Mouse (Mus musculus): Measurements from ENCODE around the gene Cyp26c1. TPM values are rescaled to one million over a fixed set of nuclear protein-coding genes. Genes with fewer than 3 reads are reported as not detected.

Gene Cyp26c1
- polyA plus RNA-seq (2015; fragmentation: Nextera tagmentation; extraction: Ambion mirVana): not detected in 2 replicates

DNA sequence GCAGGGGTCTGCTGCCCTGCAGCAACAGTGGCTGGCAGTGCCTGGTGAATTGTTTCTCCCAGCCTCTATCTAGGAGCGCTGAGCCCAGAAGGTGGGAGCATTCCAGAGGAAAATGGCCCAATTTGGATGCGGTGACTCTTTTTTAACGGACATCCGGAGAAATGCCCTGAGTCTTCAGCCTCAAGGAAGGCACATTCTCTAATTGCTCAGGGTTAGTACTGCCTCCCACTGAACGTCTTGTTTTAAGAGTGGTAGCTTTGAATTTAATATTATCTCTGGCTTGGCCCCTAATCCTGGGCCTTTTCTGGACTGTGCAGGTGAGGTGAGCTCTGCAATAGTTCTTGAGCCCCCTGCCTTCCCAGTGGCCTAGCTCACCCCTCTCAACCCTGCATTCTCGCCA, at the start of gene Cyp26c1:
Cyp26c1 (plus strand) TSS at position 301 of the 400 bp plus-strand sequence.
- no peak within 1 kb of the TSS for H3K9ac ChIP-seq
- no peaks in the 10 kb centered on the region for H3K36me3 ChIP-seq
- no peak for ATAC-seq (replicated peaks; ENCODE audit: insufficient number of reproducible peaks, insufficient read depth, low FRiP score, low read depth)
- no peak within 1 kb of the TSS for H3K4me3 ChIP-seq
- H3K9me3 ChIP-seq (replicated peaks): no peaks in the 10 kb centered on the region
- peaks cover 69% of the 10 kb centered on the region for H3K27me3 ChIP-seq
- 39% methylated on average over 6 of the region's 6 CpGs for WGBS
- no peak within 1 kb of the TSS for H3K4me2 ChIP-seq
- peaks cover 16% of the 10 kb centered on the region for H3K4me1 ChIP-seq (replicated peaks)
- H3K27ac ChIP-seq: no peak within 1 kb of the TSS

DNA sequence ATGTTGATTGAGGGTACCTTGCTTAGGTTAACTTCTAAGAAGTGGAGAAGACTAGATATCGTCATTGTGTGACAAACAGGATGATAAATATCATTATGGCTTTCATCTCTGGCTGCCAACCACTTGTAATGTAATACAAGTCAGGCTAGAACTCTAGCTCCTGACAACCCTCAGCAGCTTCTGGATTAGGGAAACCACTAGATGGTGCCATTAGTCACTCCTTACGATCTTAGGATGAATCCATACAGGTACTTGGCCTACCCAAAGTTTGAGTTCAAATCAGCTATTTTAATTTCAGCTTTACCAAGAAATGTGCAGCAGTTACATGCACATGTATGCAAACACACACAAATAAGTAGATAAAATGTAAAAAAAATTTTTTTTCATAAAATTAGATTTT, 37.4 kb upstream of the Cyp26c1 start:
- H3K9me3 ChIP-seq (replicated peaks): no peaks in the 10 kb centered on the region
- H3K27ac ChIP-seq: no peak overlapping the region
- ATAC-seq (replicated peaks; ENCODE audit: insufficient number of reproducible peaks, insufficient read depth, low FRiP score, low read depth): no peak
- H3K9ac ChIP-seq: no peak overlapping the region
- no peaks in the 10 kb centered on the region for H3K4me1 ChIP-seq (replicated peaks)
- H3K4me3 ChIP-seq: no peak overlapping the region
- H3K36me3 ChIP-seq: no peaks in the 10 kb centered on the region
- WGBS: 37% methylated on average over 2 of the region's 2 CpGs
- no peaks in the 10 kb centered on the region for H3K27me3 ChIP-seq
- H3K4me2 ChIP-seq: no peak overlapping the region

DNA sequence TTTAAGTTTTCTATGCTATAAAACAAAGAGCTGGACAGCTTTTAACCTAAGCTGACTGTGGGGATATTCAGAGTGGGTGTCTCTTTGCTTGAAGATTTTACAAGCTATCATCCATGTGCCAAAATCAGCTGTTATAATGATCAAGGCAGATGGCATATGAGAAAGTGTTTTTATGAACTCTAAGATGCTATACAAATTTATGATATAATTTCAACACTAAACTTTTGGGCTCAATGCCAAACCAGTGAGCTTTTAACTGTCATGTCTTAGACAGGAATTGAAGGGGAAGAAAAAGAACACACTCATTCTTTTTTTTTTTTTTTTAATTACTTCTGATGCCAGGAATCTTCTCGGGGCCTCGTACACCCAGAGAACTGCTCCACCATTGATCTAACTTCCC, 34.9 kb upstream of the Cyp26c1 start:
- Histone ChIP-seq H3K4me1 (replicated peaks) (no peaks in the 10 kb centered on the region), H3K36me3 (no peaks in the 10 kb centered on the region), H3K4me2 (no peak overlapping the region), H3K27ac (no peak overlapping the region), H3K4me3 (no peak overlapping the region), H3K9ac (no peak overlapping the region), H3K27me3 (no peaks in the 10 kb centered on the region), H3K9me3 (replicated peaks) (no peaks in the 10 kb centered on the region)
- ATAC-seq (replicated peaks; ENCODE audit: insufficient number of reproducible peaks, insufficient read depth, low FRiP score, low read depth): no peak
- WGBS: 59% methylated on average over 2 of the region's 2 CpGs

DNA sequence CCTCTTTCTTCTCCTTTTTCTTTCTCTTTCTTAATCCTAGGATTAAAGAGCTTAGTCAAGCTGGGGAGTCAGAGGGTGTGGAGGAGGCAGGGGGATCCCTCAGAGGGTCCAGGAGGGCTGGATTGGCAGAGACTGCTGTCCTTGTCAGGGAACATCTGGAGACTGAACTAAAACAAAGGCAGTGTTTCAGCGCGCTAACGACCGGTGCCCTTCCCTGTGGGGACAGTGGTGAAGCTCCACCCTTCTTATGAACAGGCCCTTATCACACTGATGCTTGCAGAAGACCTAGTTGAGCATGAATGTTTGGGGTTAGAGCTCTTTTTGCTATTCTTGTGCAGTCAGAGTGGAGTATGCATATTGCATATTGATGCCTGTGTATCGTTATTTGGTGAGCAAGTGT, 31.4 kb upstream of the Cyp26c1 start:
- H3K4me2 ChIP-seq: no peak overlapping the region
- H3K27me3 ChIP-seq: no peaks in the 10 kb centered on the region

DNA sequence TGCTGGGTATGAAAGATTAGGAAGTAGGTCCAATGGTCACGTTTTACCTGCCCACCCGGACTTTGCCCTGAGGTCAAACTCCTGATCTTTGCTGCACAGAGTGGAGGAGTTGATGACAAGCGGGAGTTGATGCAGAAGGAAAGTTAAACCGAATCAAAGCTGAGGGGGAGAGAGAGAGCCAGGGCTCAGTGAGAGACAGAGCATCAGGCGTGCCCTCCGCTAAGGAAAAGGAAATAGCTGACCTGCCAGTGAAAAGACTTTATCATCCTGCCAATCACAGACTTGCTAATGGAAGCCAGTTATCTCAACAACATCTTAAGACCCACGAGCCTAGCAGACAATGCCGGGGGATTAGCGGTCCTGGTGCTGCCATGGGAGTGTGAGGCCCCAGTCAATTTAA, 28.9 kb upstream of the Cyp26c1 start:
- Histone ChIP-seq H3K27me3 (no peaks in the 10 kb centered on the region), H3K4me1 (replicated peaks) (no peaks in the 10 kb centered on the region), H3K4me2 (no peak overlapping the region), H3K9me3 (replicated peaks) (no peaks in the 10 kb centered on the region), H3K27ac (no peak overlapping the region), H3K9ac (no peak overlapping the region), H3K4me3 (no peak overlapping the region), H3K36me3 (no peaks in the 10 kb centered on the region)
- ATAC-seq (replicated peaks; ENCODE audit: insufficient number of reproducible peaks, insufficient read depth, low FRiP score, low read depth): no peak
- WGBS: 23% methylated on average over 9 of the region's 9 CpGs

More for the DNA sequence above, 31.4 kb upstream of the Cyp26c1 start:
- no peak for ATAC-seq (replicated peaks; ENCODE audit: insufficient number of reproducible peaks, insufficient read depth, low FRiP score, low read depth)
- WGBS: 45% methylated on average over 5 of the region's 5 CpGs
- H3K27ac ChIP-seq: no peak overlapping the region
- H3K9ac ChIP-seq: no peak overlapping the region
- no peaks in the 10 kb centered on the region for H3K9me3 ChIP-seq (replicated peaks)
- H3K4me1 ChIP-seq (replicated peaks): no peaks in the 10 kb centered on the region
- no peaks in the 10 kb centered on the region for H3K36me3 ChIP-seq
- no peak overlapping the region for H3K4me3 ChIP-seq

DNA sequence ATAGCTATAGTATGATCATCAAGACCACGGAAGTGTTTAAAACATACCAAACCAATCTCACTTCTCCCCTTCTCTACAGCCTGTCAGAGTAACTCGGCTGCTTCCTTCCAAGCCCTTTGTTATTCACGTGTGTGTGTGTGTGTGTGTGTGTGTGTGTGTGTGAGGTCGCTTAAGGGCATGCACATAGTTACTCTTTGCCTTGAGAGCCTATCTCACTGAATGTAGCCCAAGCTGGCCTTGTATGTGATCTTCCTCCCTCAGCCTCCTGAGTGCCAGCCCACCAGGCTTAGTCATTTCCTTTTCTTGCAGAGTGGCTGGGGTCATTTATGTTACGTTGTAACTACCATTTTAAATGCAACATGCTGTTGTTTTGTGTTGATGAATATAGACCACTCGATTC, 20.1 kb upstream of the Cyp26c1 start:
- no peak for ATAC-seq (replicated peaks; ENCODE audit: insufficient number of reproducible peaks, insufficient read depth, low FRiP score, low read depth)
- no peak overlapping the region for H3K4me3 ChIP-seq
- no peaks in the 10 kb centered on the region for H3K4me1 ChIP-seq (replicated peaks)
- no peaks in the 10 kb centered on the region for H3K9me3 ChIP-seq (replicated peaks)
- no peak overlapping the region for H3K9ac ChIP-seq
- no peaks in the 10 kb centered on the region for H3K27me3 ChIP-seq
- 71% methylated on average over 6 of the region's 6 CpGs for WGBS
- no peak overlapping the region for H3K27ac ChIP-seq
- no peaks in the 10 kb centered on the region for H3K36me3 ChIP-seq
- no peak overlapping the region for H3K4me2 ChIP-seq

DNA sequence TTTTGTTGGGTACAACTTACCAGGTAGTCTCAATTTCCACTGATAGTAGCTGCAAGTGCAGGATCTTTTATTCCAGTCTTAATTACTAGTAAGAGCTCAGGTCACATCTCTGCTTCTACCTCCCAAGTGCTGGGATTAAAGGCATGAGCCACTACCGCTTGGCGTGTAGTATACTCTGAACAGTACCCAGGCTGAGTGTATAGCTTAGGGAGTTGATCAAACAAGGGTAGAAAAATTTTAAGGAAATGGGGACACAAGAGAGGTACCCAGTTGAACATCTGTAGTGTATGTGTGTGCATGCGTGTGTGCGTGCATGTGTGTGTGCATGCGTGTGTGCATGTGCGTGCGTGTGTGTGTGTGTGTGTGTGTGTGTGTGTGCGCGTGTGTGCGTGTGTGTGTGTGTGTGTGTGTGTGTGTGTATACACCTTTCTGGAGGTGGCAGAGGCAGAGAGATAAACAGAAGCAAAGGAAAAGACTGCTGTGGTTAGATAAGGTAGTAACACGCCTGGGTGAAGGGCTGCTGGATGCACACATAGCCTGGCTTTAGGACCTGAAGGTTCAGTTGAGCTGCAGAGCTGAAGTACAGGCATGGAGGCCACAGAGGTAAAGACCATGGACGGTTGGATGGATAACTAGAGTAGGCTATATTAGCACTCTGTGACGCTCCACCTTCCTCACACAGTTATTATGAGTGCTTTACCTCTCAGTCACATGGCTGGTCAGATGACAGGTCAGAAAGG, 17.4 kb upstream of the Cyp26c1 start:
- Histone ChIP-seq H3K36me3 (no peaks in the 10 kb centered on the region), H3K4me2 (no peak overlapping the region), H3K27ac (no peak overlapping the region), H3K4me3 (no peak overlapping the region), H3K9me3 (replicated peaks) (no peaks in the 10 kb centered on the region), H3K9ac (no peak overlapping the region), H3K4me1 (replicated peaks) (no peaks in the 10 kb centered on the region), H3K27me3 (no peaks in the 10 kb centered on the region)
- WGBS: 72% methylated on average over 13 of the region's 13 CpGs
- no peak for ATAC-seq (replicated peaks; ENCODE audit: insufficient number of reproducible peaks, insufficient read depth, low FRiP score, low read depth)

DNA sequence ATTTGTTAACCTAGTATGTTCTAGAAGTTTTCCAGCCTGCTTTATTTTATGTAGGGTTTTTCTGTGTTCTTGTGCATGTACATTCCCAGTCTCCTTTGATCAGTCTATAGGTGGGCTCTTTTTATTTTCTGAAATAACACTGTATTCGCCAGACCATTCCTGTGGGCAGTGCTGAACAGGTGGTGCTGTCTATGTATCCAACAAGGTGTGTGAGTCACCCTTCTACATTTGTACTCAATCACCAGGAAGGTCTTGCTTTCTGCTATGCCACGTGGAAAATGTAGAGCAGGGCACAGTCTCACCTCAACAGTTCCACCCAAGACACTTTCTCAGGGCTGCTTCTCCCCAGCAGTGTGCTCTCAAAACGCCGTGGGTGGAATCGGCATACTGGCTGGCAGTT, 16.7 kb upstream of the Cyp26c1 start:
- no peak overlapping the region for H3K4me3 ChIP-seq
- WGBS: 89% methylated on average over 5 of the region's 5 CpGs
- H3K9me3 ChIP-seq (replicated peaks): no peaks in the 10 kb centered on the region
- ATAC-seq (replicated peaks; ENCODE audit: insufficient number of reproducible peaks, insufficient read depth, low FRiP score, low read depth): no peak
- no peak overlapping the region for H3K27ac ChIP-seq
- no peaks in the 10 kb centered on the region for H3K36me3 ChIP-seq
- H3K9ac ChIP-seq: no peak overlapping the region
- H3K4me1 ChIP-seq (replicated peaks): no peaks in the 10 kb centered on the region
- no peaks in the 10 kb centered on the region for H3K27me3 ChIP-seq
- H3K4me2 ChIP-seq: no peak overlapping the region

DNA sequence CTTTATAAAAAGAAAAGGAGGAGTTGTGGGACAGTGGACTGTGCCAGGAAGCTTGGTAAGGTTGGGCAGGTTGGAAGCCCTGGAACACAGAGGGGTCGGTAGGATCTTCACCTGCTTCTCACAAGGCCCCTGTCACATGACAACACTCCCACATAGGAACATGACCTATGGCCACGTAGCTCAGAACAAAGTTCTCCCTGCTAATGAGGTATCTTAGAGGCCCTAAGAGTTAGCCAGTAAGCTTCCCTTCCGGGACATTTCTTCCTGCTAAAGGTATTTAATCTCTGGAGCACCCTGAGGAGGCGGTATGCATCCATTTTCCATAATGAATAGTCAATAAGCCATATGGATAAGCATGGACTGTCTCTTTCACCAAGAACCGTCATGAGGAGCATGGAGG, 15.9 kb upstream of the Cyp26c1 start:
- ATAC-seq (replicated peaks; ENCODE audit: insufficient number of reproducible peaks, insufficient read depth, low FRiP score, low read depth): no peak
- Histone ChIP-seq H3K4me1 (replicated peaks) (no peaks in the 10 kb centered on the region), H3K9ac (no peak overlapping the region), H3K4me2 (no peak overlapping the region), H3K27ac (no peak overlapping the region), H3K27me3 (no peaks in the 10 kb centered on the region), H3K9me3 (replicated peaks) (no peaks in the 10 kb centered on the region), H3K36me3 (no peaks in the 10 kb centered on the region), H3K4me3 (no peak overlapping the region)
- 82% methylated on average over 5 of the region's 5 CpGs for WGBS

DNA sequence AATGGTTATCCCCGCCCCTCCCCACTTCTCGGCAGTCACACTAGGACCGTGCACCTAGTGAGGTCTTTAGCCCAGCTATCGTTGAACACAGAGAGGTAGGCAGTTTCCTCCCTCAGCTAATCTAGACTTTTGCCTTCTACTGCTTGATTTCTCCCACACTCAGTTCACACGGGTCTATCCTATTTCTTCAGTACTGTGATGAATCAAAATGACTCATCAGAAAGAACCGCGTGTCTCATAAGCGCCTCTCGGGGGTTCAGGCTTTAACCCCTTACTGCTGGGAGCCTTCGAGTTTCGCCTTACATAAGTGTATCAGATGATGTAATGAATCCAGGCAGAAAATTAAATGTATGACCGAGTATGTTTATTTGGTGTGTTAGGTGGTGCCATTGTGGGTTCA, 12.0 kb upstream of the Cyp26c1 start:
- no peaks in the 10 kb centered on the region for H3K27me3 ChIP-seq
- no peak overlapping the region for H3K4me2 ChIP-seq
- H3K4me3 ChIP-seq: no peak overlapping the region
- H3K27ac ChIP-seq: no peak overlapping the region
- no peak for ATAC-seq (replicated peaks; ENCODE audit: insufficient number of reproducible peaks, insufficient read depth, low FRiP score, low read depth)
- H3K9me3 ChIP-seq (replicated peaks): no peaks in the 10 kb centered on the region
- no peaks in the 10 kb centered on the region for H3K4me1 ChIP-seq (replicated peaks)
- H3K9ac ChIP-seq: no peak overlapping the region
- no peaks in the 10 kb centered on the region for H3K36me3 ChIP-seq
- 55% methylated on average over 12 of the region's 12 CpGs for WGBS

DNA sequence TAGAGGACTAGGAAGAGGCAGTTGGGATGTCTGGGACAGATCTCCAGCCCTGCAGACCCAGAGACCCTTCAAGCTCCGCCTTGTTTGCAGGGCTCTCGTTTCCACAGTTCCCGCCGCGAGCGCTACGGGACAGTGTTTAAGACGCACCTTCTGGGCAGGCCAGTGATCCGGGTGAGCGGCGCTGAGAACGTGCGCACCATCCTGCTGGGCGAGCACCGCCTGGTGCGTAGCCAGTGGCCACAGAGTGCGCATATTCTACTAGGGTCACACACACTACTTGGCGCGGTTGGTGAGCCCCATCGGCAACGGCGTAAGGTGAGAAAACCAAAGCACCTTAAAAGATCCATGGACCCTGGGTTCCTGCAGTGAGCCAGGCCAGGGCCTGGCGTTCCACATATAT, 966 bp downstream of the Cyp26c1 start:
- Histone ChIP-seq H3K4me3 (no peak overlapping the region), H3K4me2 (no peak overlapping the region), H3K4me1 (replicated peaks) (peaks cover 19% of the 10 kb centered on the region), H3K27ac (no peak overlapping the region), H3K36me3 (no peaks in the 10 kb centered on the region), H3K9ac (no peak overlapping the region), H3K27me3 (peaks cover 80% of the 10 kb centered on the region), H3K9me3 (replicated peaks) (no peaks in the 10 kb centered on the region)
- no peak for ATAC-seq (replicated peaks; ENCODE audit: insufficient number of reproducible peaks, insufficient read depth, low FRiP score, low read depth)
- WGBS: 12% methylated on average over 23 of the region's 23 CpGs
